Mouse (Mus musculus): ENCODE results near the gene Piwil1.

DNA sequence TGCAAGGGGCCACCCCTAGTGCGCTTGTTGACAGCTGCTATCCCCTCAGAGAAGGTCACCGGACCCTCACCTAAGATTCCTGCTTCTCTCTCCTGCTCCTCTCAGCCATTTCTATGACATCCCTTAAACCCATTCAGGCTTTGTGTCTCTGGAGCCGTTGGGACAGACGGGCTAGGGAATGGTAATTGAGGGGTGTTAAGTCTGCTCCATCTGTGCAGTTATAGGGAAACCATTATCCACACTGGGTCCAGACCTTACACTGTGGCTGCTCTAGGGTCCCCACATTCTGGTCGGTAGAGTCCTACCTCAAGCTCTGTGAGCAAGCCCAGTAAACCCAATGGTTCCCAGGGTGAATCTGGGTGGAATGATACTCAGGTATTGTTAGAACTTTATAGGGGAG, 6.6 kb downstream of the Piwil1 start:
- TF ChIP-seq CTCF (IDR thresholded peaks at IDR 0.05; ENCODE audit: borderline replicate concordance, insufficient read depth, low read depth, low read length), result no peak
- no peak for TF ChIP-seq POLR2A (IDR thresholded peaks at IDR 0.05; ENCODE audit: borderline replicate concordance, insufficient read depth, low read length)

All from cerebellum, adult 2 months (tissue).